In the genomic region with DNA sequence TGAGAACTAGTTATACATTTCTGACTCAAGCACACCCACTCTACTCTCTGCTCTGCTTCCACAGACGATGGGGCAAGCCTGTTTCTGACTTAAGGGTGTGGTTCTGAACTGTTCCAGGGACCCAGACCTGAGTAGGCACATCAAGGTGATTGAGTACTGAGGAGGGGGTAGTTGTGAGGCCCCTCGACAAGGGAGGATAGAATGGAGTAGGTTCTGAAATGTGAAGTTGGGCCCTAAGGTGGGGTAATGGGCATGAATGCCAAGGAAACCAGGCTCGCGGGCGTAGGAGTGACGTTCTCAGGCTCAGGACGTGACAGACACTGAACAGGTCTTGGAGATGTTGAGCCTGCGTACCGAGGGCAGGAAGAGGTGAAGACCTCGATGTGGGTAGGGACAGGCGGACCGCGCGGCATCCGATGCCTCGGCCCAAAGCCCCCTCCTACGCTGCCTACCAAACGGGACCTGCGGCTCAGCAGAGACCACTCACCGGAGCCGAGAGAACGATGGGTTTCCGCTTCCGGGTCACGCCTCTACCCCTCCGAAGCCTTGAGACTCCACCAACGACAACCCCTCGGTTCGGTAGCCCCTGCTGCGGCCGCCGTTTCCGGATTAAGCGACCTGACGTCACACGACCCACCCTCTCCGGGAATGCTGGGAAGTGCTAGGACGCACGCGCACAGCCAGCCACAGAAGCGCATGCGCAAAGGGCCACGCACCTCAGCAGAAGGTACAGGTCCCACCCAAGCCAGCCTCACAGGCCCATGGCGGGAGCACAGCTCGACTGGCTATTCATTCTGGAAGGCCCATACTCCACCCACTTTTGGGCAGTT, we compare ENCODE assay signal across 8 mouse cellular contexts. TPM values are rescaled to one million over a fixed set of nuclear protein-coding genes. Genes with fewer than 3 reads are reported as not detected.
DNase-seq lines count a peak whose midpoint lies in the region; ATAC-seq and TF ChIP-seq lines count a peak whose summit lies in the region.

TSS of gene Chmp2a (minus strand) at position 660 of the 830 bp plus-strand sequence.

- DNase-seq in CD8-positive naive resting alpha-beta T cell, adult 2 months (ENCODE audit: low read depth in 2 of 2, low spot score in 2 of 2): peak; percentile 96
- peak; percentile 94 for DNase-seq in c-Kit-positive CD71-positive TER-119-negative erythroid progenitor cells, embryonic 14.5 days (ENCODE audit: low read depth)
- peak; percentile 96 for DNase-seq in heart, postnatal 0 days (ENCODE audit: low spot score)
- DNase-seq in kidney, postnatal 4 days: peak; percentile 98

- peaks cover 59% of the 10 kb centered on the region for H3K36me3 ChIP-seq in forebrain, embryonic 12.5 days (replicated peaks)
- H3K36me3 ChIP-seq in heart, postnatal 0 days (replicated peaks; ENCODE audit: control insufficient read depth, insufficient read depth, low read length): peaks cover 45% of the 10 kb centered on the region
- H3K36me3 ChIP-seq in liver, embryonic 16.5 days (ENCODE audit: control insufficient read depth, insufficient read depth): peaks cover 42% of the 10 kb centered on the region
- H3K36me3 ChIP-seq in neural tube, embryonic 13.5 days: peaks cover 60% of the 10 kb centered on the region
- peaks cover 2% of the 10 kb centered on the region for H3K36me3 ChIP-seq in testis, adult 2 months (ENCODE audit: control insufficient read depth, insufficient read depth, low read length)

- peak within 1 kb of the TSS; percentile 74 for H3K9ac ChIP-seq in forebrain, embryonic 12.5 days
- peak within 1 kb of the TSS; percentile 89 for H3K9ac ChIP-seq in heart, postnatal 0 days (replicated peaks; ENCODE audit: low read depth, low read length)
- H3K9ac ChIP-seq in liver, embryonic 16.5 days (ENCODE audit: low read depth, low read length): peak within 1 kb of the TSS; percentile 86
- peak within 1 kb of the TSS; percentile 90 for H3K9ac ChIP-seq in neural tube, embryonic 13.5 days

- H3K4me2 ChIP-seq in forebrain, embryonic 12.5 days: peak within 1 kb of the TSS; percentile 85
- H3K4me2 ChIP-seq in heart, postnatal 0 days (ENCODE audit: low read depth, low read length): peak within 1 kb of the TSS; percentile 92
- peak within 1 kb of the TSS; percentile 78 for H3K4me2 ChIP-seq in liver, embryonic 16.5 days (ENCODE audit: low read depth, low read length)
- peak within 1 kb of the TSS; percentile 95 for H3K4me2 ChIP-seq in neural tube, embryonic 13.5 days

- TF ChIP-seq POLR2A in testis, adult 2 months (IDR thresholded peaks at IDR 0.05; ENCODE audit: control insufficient read depth, low read depth, low read length): peak; percentile 76

- H3K9me3 ChIP-seq in forebrain, embryonic 12.5 days: no peaks in the 10 kb centered on the region
- no peaks in the 10 kb centered on the region for H3K9me3 ChIP-seq in heart, postnatal 0 days (replicated peaks; ENCODE audit: control insufficient read depth, low read length)
- no peaks in the 10 kb centered on the region for H3K9me3 ChIP-seq in liver, embryonic 16.5 days (replicated peaks; ENCODE audit: control insufficient read depth, low read length)
- H3K9me3 ChIP-seq in neural tube, embryonic 13.5 days: no peaks in the 10 kb centered on the region

- peaks cover 46% of the 10 kb centered on the region for H3K4me1 ChIP-seq in forebrain, embryonic 12.5 days
- peaks cover 31% of the 10 kb centered on the region for H3K4me1 ChIP-seq in heart, postnatal 0 days (ENCODE audit: control insufficient read depth, insufficient read depth)
- H3K4me1 ChIP-seq in liver, embryonic 16.5 days (ENCODE audit: control insufficient read depth, low read depth, low read length): peaks cover 35% of the 10 kb centered on the region
- peaks cover 51% of the 10 kb centered on the region for H3K4me1 ChIP-seq in neural tube, embryonic 13.5 days (replicated peaks)
- peaks cover 25% of the 10 kb centered on the region for H3K4me1 ChIP-seq in testis, adult 2 months (ENCODE audit: control insufficient read depth, insufficient read depth, low read length)

- no peak for TF ChIP-seq CTCF in heart, postnatal 0 days (IDR thresholded peaks at IDR 0.05; ENCODE audit: low read depth)
- TF ChIP-seq CTCF in testis, adult 2 months (IDR thresholded peaks at IDR 0.05; ENCODE audit: control insufficient read depth, insufficient read depth, insufficient replicate concordance, low read depth, low read length): no peak; the same call in 1 of the 2 replicates

- H3K4me3 ChIP-seq in forebrain, embryonic 12.5 days (replicated peaks): peak within 1 kb of the TSS; percentile 61
- H3K4me3 ChIP-seq in heart, postnatal 0 days (ENCODE audit: low read depth, low read length): peak within 1 kb of the TSS; percentile 79
- H3K4me3 ChIP-seq in liver, embryonic 16.5 days (ENCODE audit: low read depth, low read length): peak within 1 kb of the TSS; percentile 83
- peak within 1 kb of the TSS; percentile 80 for H3K4me3 ChIP-seq in neural tube, embryonic 13.5 days
- H3K4me3 ChIP-seq in testis, adult 2 months (ENCODE audit: control insufficient read depth, low read depth, low read length): peak within 1 kb of the TSS; percentile 93

- peak; percentile 91 for TF ChIP-seq EP300 in heart, postnatal 0 days (IDR thresholded peaks at IDR 0.05; ENCODE audit: low read depth)

- H3K27me3 ChIP-seq in forebrain, embryonic 12.5 days: no peaks in the 10 kb centered on the region
- H3K27me3 ChIP-seq in heart, postnatal 0 days (ENCODE audit: control insufficient read depth, insufficient read depth, low read length): no peaks in the 10 kb centered on the region
- no peaks in the 10 kb centered on the region for H3K27me3 ChIP-seq in liver, embryonic 16.5 days (ENCODE audit: control insufficient read depth, insufficient read depth, low read depth, low read length)
- H3K27me3 ChIP-seq in neural tube, embryonic 13.5 days: no peaks in the 10 kb centered on the region
- no peaks in the 10 kb centered on the region for H3K27me3 ChIP-seq in testis, adult 2 months (ENCODE audit: control insufficient read depth, insufficient read depth, low read length)

- WGBS in forebrain, embryonic 12.5 days: under 1% methylated on average over 45 of the region's 45 CpGs
- under 1% methylated on average over 45 of the region's 45 CpGs for WGBS in heart, postnatal 0 days
- under 1% methylated on average over 45 of the region's 45 CpGs for WGBS in liver, embryonic 16.5 days (ENCODE audit: insufficient replicate concordance)
- under 1% methylated on average over 45 of the region's 45 CpGs for WGBS in neural tube, embryonic 13.5 days

- peak within 1 kb of the TSS; percentile 91 for H3K27ac ChIP-seq in forebrain, embryonic 12.5 days
- H3K27ac ChIP-seq in heart, postnatal 0 days (ENCODE audit: low read depth): peak within 1 kb of the TSS; percentile 94
- peak within 1 kb of the TSS; percentile 87 for H3K27ac ChIP-seq in liver, embryonic 16.5 days (ENCODE audit: low read length)
- peak within 1 kb of the TSS; percentile 95 for H3K27ac ChIP-seq in neural tube, embryonic 13.5 days (replicated peaks)
- H3K27ac ChIP-seq in testis, adult 2 months (ENCODE audit: control insufficient read depth, insufficient read depth, low read depth, low read length): peak within 1 kb of the TSS; percentile 94

- ATAC-seq in forebrain, embryonic 12.5 days (ENCODE audit: low FRiP score): peak; percentile 83
- peak; percentile 82 for ATAC-seq in heart, postnatal 0 days (ENCODE audit: insufficient read depth, low read depth)
- ATAC-seq in liver, embryonic 16.5 days (ENCODE audit: low read depth): peak; percentile 73
- peak; percentile 79 for ATAC-seq in neural tube, embryonic 13.5 days (ENCODE audit: low read depth)

RNA-seq across cellular contexts. Expression of gene Chmp2a, which starts in this region (rescaled TPM):
- polyA plus RNA-seq in forebrain, embryonic 12.5 days (2016; fragmentation: Nextera tagmentation; extraction: Ambion mirVana): 127 and 132 TPM in 2 replicates
- total RNA-seq in heart, postnatal 0 days (2014; rRNA removed; ENCODE audit: low replicate concordance): 48.2 and 72.1 TPM in 2 replicates
- polyA plus RNA-seq in heart, postnatal 0 days (2015; fragmentation: Nextera tagmentation; extraction: Ambion mirVana): 181 and 183 TPM in 2 replicates
- polyA plus RNA-seq in liver, embryonic 16.5 days (2015; fragmentation: Nextera tagmentation; extraction: Ambion mirVana): 119 and 122 TPM in 2 replicates
- 170 and 189 TPM in 2 replicates for polyA plus RNA-seq in neural tube, embryonic 13.5 days (2015; fragmentation: Nextera tagmentation; extraction: Ambion mirVana)
- polyA plus RNA-seq in testis, adult 2 months (2012; rRNA removed): 107 and 115 TPM in 2 replicates

Comparison
In these comparisons a context has a peak if more than half of its experiments do, and no peak if none do; other contexts are left out.
1. Peak in every context shown above with its lines: DNase-seq, ATAC-seq, H3K4me3 ChIP-seq and H3K27ac ChIP-seq.